Mouse (Mus musculus) layer of hippocampus, adult 18-20 months (tissue): ENCODE results near the gene Klhl18. TPM values are rescaled to one million over a fixed set of nuclear protein-coding genes. Genes with fewer than 3 reads are reported as not detected.
"Not testable (repeated sequence)": the region's sequence is repeated elsewhere in the genome, so short reads cannot be mapped to it uniquely, and the experiment has no call there.

ENCODE experiments used
- DNase-seq, 2 experiments: peaks; one replicate each; pipeline ENCODE4 v3.0.0; 2022; ENCODE audit warnings: low spot score in 2 of 2
- total RNA-seq, 2 experiments: library from RNA; stranded (reverse); gene quantifications; 2 replicates each; pipeline ENCODE4 v1.2.3; 2021

Gene Klhl18
- total RNA-seq, 2 experiments from 2014 or later = 23.0 to 23.5 TPM

DNA sequence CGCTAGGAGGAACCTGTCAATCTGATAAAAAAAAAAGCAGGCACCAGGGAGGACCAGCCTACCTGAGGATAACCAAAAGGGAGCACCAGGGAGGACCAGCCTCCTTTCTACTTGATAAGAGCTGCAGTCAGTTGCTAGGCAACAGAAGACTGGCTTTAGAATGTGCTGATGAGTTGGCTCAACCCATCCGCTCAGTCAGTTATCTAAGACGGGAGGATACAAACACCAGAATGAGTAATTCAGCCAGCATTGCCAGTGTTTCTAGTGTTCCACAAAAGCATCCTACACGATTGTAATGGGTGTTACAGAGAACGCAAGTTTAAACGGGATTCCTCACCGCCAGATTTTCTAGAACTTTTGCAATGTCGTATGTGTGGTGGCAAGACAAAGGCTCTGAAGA is 45.3 kb downstream of the Klhl18 start:
- DNase-seq = peak; percentile 53 to 85

DNA sequence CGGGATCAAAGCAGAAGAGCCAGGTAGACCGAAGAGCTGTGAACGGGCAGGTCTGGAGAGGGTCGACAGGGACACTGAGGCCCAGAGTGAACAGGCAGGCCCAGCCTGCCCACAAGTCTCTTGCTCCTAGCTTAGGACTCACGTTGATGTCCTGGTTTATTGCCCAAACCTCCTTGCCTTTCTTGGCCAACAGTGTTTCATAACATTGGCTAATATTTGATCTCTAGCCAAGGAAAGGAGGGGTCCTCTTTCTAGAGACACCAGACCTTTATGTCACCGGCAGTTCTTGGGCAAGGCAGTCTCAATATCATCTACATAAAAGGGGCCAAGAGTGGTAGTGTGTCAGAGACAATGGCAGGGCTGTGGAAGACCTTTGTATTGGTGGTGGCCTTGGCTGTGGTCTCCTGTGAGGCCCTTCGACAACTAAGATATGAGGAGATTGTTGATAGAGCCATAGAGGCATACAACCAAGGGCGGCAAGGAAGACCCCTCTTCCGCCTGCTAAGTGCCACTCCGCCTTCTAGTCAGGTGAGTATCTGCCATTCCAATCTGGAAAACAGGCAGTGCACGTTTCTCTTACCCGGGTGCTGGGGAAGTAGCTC is 56.9 kb downstream of the Klhl18 start, which contains the start of gene Ngp:
Gene Ngp, plus strand, starts transcription at position 237 of the 602 bp plus-strand sequence.
- DNase-seq = no peak

DNA sequence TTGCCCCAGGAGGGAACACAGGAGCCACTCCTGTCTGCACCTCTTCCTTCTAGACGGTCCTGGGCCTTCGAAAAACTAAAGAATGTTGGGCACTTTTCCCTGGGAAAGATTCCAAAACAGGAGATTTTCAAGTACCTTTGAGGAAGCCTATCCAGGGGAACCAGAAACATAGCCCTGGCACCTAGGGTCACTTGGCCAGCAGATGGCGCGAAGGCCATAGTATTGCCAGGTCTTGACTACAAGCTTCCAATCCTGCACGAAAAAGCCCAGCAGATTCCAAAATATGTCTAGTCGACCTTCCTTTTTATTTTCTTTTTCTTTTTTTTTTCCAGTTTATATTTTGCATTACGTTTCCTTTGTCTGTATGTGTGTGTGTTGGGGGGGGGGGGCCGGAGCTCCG is 62.7 kb downstream of the Klhl18 start:
- no peak for DNase-seq

DNA sequence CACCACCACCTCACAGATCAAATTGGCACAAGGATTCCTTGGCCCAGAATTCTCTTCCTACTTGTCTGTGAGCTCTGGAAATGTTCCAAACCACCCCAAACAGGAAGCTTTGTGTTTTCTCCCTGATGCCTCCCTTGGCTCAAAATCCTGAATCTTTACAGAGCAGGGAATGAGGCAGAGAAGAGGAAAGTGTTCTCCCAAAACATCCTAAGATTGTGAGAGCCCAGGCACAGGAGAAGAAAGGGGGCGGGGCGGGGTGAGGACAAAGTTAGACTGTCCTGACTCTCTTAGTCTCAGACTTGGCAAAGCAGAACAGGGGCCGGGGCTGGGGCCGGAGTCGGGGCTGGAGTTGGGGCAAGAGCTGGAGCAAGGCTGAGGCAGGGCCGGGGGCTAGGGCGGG is 63.6 kb downstream of the Klhl18 start:
- no peak for DNase-seq

DNA sequence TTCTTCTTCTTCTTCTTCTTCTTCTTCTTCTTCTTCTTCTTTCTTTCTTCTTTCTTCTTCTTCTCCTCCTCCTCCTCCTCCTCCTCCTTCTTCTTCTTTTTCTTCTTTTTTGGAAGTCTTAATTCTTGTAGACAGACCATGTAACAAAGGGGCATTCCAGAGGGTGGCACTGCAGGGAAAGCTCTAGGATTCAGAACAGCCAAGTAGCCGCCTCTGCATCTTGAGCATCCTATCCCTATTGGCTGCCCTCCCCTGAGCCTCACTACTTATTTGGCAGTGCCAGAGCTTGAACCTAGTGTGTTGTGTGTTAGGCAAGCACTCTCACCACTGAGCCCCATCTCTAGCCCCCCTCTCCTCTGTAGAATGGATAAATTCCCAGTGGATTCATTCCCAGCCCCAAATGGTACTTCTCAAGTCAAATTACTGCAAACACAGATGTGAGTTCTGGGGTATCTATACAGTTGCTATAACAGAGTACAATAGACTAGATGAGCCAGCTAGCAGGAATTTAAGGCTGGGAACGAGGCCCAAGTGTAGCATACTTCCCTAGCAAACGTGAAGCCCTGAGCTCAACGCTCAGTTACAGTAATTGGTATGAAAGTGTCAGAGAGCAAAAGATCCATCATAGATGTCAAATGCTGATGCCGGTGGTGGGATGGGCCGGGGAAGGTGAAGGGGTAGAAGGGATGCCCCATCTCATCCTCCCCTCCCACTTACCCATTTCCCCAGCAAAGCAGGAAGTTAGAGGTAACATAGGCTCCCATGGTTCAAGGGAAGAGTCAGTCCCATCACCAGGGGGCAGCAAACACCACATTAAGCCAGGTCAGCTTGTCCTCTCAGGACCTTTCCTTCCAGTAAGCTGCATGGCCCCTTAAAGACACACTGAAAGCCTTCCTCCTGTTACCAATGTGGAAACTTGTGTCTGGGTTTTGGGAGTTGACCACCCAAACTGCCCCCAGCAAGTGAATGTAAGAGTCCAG is 65.3 kb downstream of the Klhl18 start:
- DNase-seq = peak; percentile 54 to 84

DNA sequence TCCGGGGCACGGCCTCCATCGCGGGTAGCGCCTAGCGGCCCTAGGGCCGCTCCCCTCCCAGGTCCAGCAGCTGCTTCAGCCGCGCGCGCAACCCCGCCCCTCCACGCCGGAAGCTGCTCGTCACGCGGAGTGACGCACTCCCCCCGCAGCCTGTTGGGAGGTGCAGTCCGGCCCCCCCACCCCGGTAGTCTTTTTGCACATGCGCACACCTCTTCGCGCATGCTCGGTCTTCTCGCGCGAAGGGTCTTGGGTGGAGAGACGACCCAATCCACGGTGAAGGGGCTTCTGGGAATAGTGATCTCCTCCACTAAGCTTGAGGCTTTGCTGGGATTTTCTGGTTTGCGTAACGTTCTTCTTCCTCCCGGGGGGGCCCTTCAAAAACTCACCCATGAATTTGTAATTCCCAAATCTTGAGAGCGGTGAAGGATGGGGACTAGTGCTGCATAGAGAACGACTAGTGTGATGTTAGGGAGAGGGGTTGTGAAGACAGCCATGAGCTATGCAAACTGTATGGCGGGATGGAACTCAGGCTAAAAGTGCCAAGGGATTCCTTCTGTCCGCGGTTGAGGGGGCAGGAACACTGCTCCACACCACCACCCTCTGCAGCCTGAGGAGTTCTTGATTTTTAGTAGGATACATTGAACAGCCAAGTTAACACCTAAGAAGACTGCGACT is 68.3 kb downstream of the Klhl18 start, which contains the start of gene Ptpn23:
Gene Ptpn23, minus strand, starts transcription at position 115 of the 675 bp plus-strand sequence.
- DNase-seq = peak; percentile 92 to 95

DNA sequence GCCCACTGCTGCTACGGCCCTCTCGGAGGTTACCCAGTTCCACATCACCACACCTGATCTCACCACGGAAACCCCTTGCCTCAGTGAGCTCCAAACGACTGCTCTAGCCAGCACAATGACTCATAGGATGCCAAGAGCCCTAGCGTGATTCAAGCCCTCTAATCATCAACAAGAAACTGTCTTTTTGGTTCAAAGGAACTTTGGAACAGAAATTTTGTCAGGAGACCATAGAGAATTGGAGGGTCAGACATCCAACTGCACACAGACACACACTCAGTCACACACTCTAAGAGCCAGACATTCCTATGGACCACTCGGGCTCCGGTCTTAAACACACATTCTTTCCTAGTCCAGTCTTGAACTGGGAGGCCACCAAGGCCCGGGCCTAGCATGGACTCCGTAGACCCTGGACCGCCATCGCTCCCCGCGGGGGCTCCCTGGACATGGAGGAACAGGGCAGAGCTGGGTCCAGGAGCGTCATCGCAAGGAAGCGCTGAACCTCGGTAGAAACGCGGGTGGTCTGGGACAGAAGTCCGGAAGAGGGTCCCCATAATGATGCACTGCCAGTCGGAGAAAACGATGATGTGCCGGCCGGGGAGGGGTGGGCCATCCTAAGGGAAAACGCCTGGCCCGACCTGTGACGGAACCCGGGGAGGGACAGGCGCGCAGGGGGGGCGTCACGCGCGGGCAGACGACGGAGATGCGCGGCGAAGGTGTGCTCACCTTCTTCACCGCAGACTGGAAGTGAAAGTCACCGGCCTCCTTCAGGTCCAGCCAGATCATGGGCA is 69.0 kb downstream of the Klhl18 start:
- DNase-seq = no peak

DNA sequence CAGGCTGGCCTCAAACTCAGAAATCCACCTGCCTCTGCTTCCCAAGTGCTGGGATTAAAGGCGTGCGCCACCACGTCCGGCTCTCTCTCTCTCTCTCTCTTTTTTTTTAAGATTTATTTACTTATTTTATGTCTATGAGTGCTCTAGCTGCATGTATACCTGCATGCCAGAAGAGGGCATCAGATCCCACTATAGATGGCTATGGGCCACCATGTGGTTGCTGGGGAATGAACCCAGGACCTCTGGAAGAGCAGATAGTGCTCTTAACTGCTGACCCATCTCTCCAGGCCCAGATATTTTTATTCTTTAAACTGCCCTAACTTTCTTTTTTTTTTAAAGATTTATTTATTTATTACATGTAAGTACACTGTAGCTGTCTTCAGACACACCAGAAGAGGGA is 73.3 kb downstream of the Klhl18 start:
- DNase-seq = not testable (repeated sequence)

DNA sequence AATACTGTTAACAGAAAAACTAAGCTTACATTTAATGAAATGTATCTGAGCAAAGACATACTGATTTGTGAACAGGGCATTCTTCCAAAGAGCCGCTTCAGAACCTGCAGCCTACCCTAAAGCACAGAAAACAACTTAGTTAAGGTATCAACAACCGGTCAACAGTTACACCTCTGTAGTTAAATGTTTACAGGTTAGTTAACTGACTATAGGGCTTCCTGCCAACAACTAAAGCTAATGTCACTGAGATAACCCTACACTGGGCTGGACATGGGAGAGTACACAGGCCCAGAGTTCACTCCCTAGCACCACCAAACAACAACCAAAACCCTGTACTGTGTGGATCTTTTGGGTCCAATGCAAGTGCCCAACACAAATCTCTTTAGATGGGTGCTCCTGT is 73.8 kb downstream of the Klhl18 start:
- DNase-seq = no peak

DNA sequence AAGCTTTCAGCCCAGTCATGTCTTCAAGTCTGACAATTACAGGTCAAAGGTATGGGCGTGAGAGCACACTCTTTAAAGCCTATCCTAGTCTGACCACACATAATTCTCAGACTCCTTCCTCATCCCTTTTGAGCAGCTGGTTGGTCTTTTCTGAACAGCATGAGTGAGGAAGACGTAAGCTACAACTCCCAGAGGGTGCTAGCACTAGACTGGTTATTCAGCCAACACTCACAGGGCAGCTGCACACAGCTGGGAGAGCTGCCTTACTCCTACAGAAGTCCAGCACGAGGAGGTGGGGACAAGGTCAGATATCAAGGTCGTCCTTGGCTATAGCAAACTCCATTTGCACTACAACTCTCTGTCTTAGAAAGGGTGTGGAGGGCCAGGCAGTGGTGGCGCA is 75.8 kb downstream of the Klhl18 start:
- DNase-seq = no peak

DNA sequence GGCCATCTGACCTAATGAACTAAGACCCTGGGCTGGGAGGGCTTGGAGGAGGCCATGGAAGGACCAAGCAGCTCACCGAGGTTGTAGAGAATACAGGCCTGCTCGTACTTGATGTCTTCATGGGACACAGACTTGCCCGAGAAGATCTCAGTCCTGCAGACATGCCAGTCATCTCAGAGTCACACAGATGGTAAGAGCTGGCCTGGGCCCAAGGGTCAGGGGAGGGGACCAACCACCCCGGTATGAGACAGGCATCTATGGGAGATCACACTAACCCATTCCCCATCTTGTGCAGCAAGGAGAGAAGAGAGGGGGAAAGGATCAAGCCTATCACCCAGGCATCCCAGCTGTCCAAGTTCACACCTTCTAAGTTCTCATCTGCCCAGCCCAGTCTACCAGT is 83.2 kb downstream of the Klhl18 start:
- DNase-seq = no peak

DNA sequence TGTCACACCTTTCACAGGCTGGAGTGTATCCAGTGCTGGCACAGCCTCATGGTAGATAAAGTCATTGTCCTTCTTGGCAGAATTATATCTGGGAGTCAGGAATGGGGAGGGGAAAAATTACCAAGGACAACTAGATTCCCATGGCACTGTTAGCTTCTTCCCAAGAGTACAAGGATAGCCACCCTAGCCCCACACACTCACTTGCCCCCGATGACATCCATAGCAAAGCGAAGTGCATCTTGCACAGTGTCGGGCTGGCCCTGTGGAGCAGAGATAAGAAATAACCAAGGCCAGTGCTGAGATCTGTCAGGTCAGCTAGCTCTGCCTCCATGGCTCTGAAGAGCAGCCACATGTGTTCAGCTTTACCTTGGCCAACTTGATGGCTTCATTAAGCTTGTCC is 85.7 kb downstream of the Klhl18 start:
- DNase-seq = no peak

DNA sequence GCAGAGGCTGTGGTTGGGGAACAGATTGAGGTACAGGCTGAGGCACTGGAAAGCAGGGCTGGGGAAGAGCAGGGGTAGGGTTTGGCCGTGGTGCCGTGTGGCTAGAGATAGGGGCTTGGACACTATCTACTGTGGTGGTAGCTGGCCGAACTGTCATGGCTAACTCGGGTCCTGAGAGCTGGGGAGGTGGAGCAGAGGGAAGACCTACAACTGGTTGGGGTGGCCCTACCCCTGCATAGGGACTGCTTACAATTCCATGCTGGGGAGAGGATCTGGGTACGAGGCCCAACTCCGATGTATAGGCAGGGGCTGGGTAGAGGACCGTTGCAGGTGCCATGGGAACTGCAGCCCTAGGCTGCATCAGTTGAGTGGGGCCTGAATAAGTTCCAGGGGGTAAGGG is 88.5 kb downstream of the Klhl18 start:
- DNase-seq = no peak

DNA sequence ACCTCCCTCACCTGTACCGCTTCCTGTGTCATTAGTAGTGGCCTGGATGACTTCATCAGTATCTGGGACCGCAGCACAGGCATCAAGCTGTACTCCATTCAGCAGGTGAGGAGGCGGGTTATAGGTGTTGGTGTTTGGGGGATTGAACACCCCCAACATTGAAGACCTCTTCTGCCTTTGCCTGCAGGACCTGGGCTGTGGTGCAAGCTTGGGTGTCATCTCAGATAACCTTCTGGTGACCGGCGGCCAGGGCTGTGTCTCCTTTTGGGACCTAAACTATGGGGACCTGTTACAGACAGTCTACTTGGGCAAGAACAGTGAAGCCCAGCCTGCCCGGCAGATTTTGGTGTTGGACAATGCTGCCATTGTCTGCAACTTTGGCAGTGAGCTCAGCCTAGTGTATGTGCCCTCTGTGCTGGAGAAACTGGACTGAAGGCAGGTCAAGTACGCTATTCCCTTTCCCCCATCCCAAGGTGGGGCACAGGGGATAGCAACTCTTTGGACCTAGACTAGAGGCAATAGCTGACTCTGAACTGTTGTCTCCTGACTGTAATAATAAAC is 92.0 kb downstream of the Klhl18 start:
- DNase-seq = no peak

DNA sequence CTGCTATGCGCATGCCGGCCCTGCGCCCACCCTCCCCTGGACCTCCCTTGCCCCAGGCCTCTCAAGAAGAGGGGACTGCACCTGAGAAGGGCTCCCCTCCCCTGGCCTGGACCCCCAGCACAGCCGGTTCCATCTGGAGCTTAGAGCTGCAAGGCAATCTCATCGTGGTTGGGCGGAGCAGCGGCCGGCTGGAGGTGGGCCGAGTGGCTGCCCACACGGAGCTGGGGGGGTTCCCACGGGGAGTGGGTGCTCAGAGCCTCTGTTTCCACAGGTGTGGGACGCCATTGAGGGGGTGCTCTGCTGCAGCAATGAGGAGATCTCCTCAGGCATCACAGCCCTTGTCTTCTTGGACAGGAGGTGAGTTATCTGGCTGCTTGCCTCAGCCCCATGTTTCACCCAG is 95.2 kb downstream of the Klhl18 start:
- DNase-seq = no peak

DNA sequence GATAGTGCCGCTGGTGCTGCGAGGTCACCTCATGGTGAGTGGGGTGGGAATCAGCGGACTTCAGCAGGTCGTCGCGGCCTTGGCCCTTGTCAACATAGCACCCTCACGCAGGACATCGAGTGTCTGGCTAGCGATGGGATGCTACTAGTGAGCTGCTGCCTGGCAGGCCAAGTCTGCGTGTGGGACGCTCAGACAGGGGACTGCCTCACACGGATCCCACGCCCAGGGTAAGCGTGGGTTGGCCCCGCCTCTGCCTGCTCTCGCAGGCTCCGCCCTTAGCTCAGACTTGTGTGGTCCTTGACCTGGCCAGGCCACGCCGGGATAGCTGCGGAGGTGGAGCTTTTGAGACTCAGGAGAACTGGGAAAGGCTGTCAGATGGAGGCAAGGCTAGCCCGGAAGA is 95.8 kb downstream of the Klhl18 start:
- no peak for DNase-seq

DNA sequence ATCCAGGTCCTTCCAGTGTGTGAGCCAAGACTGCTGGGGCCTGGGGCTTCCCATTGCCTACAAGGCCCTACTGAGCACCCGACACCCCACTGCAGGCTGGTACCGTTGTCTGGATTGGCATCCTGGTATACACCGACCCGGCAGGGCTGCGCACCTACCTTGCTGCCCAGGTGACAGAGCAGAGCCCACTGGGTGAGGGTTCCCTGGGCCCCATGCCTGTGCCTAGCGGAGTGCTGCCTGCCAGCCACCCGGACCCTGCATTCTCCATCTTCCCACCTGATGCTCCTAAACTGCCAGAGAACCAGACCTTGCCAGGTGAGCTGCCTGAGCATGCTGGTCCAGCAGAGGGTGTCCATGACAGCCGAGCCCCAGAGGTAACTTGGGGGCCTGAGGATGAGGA is 97.1 kb downstream of the Klhl18 start:
- DNase-seq = no peak

DNA sequence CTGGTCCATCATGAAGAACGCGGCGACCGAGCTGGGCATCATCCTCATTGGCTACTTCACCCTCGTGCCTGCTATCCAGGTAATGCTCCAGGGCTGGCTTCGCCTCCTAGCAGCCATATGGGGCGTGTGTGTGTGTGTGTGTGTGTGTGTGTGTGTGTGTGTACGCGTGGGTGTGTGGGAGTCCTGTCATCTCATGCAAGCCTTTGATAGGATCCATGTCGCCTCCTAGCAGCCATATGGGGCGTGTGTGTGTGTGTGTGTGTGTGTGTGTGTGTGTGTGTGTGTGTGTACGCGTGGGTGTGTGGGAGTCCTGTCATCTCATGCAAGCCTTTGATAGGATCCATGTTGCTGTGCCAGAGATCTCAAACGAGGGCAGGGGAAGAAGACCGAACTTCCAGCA is 98.8 kb downstream of the Klhl18 start:
- DNase-seq = peak in 1 of 2 experiments; percentile 53
